Mouse (Mus musculus) C2C12 (cell line): ENCODE results near the gene Tdg. TPM values are rescaled to one million over a fixed set of nuclear protein-coding genes. Genes with fewer than 3 reads are reported as not detected.
A peak's percentile ranks its signal among the peaks of the same experiment; 100 is the strongest.

Source experiments
- H3K27me3 ChIP-seq: one replicate; pipeline ENCODE4 v1.6.1; 2011; ENCODE audit not compliant: control insufficient read depth, insufficient read depth, insufficient read length
- H3K36me3 ChIP-seq: one replicate; pipeline ENCODE4 v1.6.1; 2011; ENCODE audit not compliant: control insufficient read depth, insufficient read depth
- H3K4me3 ChIP-seq: one replicate; pipeline ENCODE4 v1.5.1; 2011; ENCODE audit warnings: mild to moderate bottlenecking, control low read depth; ENCODE audit not compliant: poor library complexity, insufficient read depth, severe bottlenecking
- H3K79me2 ChIP-seq: one replicate; pipeline ENCODE4 v1.6.1; 2011; ENCODE audit not compliant: control insufficient read depth, insufficient read depth
- H3K79me3 ChIP-seq: one replicate; pipeline ENCODE4 v1.6.1; 2011; ENCODE audit warnings: low read depth, control low read depth
- H3ac ChIP-seq: one replicate; pipeline ENCODE3; 2011; ENCODE audit warnings: low read depth; ENCODE audit not compliant: control insufficient read depth, insufficient read length
- CEBPB ChIP-seq: IDR thresholded peaks from one replicate; pipeline ENCODE4 v1.6.1; 2011; ENCODE audit warnings: low read depth, mild to moderate bottlenecking, control low read depth, moderate library complexity
- CTCF ChIP-seq: IDR thresholded peaks from one replicate; pipeline ENCODE4 v1.5.1; 2011; ENCODE audit not compliant: control insufficient read depth, insufficient read depth, insufficient read length
- FOSL1 ChIP-seq: IDR thresholded peaks from one replicate; pipeline ENCODE4 v1.8.0; 2011; ENCODE audit warnings: mild to moderate bottlenecking, low read length; ENCODE audit not compliant: poor library complexity, insufficient read depth, severe bottlenecking
- MAX ChIP-seq: IDR thresholded peaks from one replicate; pipeline ENCODE4 v1.6.1; 2011; ENCODE audit warnings: mild to moderate bottlenecking, control low read depth
- MYOD1 ChIP-seq: IDR thresholded peaks from one replicate; pipeline ENCODE4 v1.6.1; 2011; ENCODE audit warnings: low read depth; ENCODE audit not compliant: control insufficient read depth, insufficient read length
- MYOG ChIP-seq: IDR thresholded peaks from one replicate; pipeline ENCODE4 v1.6.1; 2011; ENCODE audit not compliant: control insufficient read depth, insufficient read length; ENCODE audit errors: extremely low read depth
- USF1 ChIP-seq: IDR thresholded peaks from one replicate; pipeline ENCODE4 v1.6.1; 2011; ENCODE audit warnings: low read depth, mild to moderate bottlenecking, control low read depth, moderate library complexity
- polyA plus RNA-seq: library from polyadenylated mRNA; unstranded; fragments of >200 nt; fragmentation: generic; extraction: Trizol; gene quantifications from one replicate; pipeline ENCODE4 v1.2.1, GENCODE M21; 2012; ENCODE audit warnings: missing spikeins

The Tdg gene
- polyA plus RNA-seq, 1 experiment: 18.5 TPM

- peaks cover 16% of the 10 kb centered on the region for H3K36me3 ChIP-seq
- H3K79me2 ChIP-seq: peaks cover 43% of the 10 kb centered on the region
- TF ChIP-seq CEBPB: no peak
- TF ChIP-seq FOSL1: no peak
- no peak for TF ChIP-seq MAX
- TF ChIP-seq MYOG: no peak
- TF ChIP-seq CTCF: no peak
- no peak for TF ChIP-seq MYOD1
- no peak for TF ChIP-seq USF1
- H3K79me3 ChIP-seq: peaks cover 40% of the 10 kb centered on the region
- peak overlapping the region; percentile 38 for H3K4me3 ChIP-seq
- H3K27me3 ChIP-seq: no peaks in the 10 kb centered on the region
- peak overlapping the region; percentile 67 for H3ac ChIP-seq
Measured at GRCm38 (mm10) chr10:82629111-82629585, 480 bp upstream of the Tdg start.

- Histone ChIP-seq H3K36me3 (peaks cover 23% of the 10 kb centered on the region), H3K4me3 (peak overlapping the region; percentile 89), H3K79me2 (peaks cover 56% of the 10 kb centered on the region), H3ac (peak overlapping the region; percentile 99), H3K79me3 (peaks cover 52% of the 10 kb centered on the region), H3K27me3 (no peaks in the 10 kb centered on the region)
- TF ChIP-seq MYOG: no peak
- TF ChIP-seq CTCF: no peak
- no peak for TF ChIP-seq FOSL1
- no peak for TF ChIP-seq MAX
- TF ChIP-seq CEBPB: no peak
- no peak for TF ChIP-seq USF1
- no peak for TF ChIP-seq MYOD1
Measured at GRCm38 (mm10) chr10:82630497-82630896, 869 bp downstream of the Tdg start.

- H3ac ChIP-seq: peak overlapping the region; percentile 0
Measured at GRCm38 (mm10) chr10:82631133-82631532, 1.5 kb downstream of the Tdg start.

GRCm38 (mm10) chr10:82632496-82633280 lies 3.1 kb downstream of the Tdg start:
- peaks cover 78% of the 10 kb centered on the region for H3K79me2 ChIP-seq
- H3ac ChIP-seq: no peak overlapping the region
- no peak overlapping the region for H3K4me3 ChIP-seq
- peaks cover 71% of the 10 kb centered on the region for H3K79me3 ChIP-seq
- peaks cover 40% of the 10 kb centered on the region for H3K36me3 ChIP-seq
- H3K27me3 ChIP-seq: no peaks in the 10 kb centered on the region
- TF ChIP-seq MAX (no peak), CEBPB (no peak), MYOD1 (no peak), USF1 (no peak), FOSL1 (no peak)

More at GRCm38 (mm10) chr10:82631133-82631532, 1.5 kb downstream of the Tdg start:
- Histone ChIP-seq H3K4me3 (no peak overlapping the region), H3K79me2 (peaks cover 63% of the 10 kb centered on the region), H3K36me3 (peaks cover 27% of the 10 kb centered on the region), H3K27me3 (no peaks in the 10 kb centered on the region), H3K79me3 (peaks cover 59% of the 10 kb centered on the region)
- TF ChIP-seq MYOD1 (no peak), MAX (no peak), FOSL1 (no peak), CEBPB (no peak)

GRCm38 (mm10) chr10:82634348-82634747 lies 4.7 kb downstream of the Tdg start:
- Histone ChIP-seq H3K79me2 (peaks cover 92% of the 10 kb centered on the region), H3K27me3 (no peaks in the 10 kb centered on the region), H3ac (no peak overlapping the region), H3K36me3 (peaks cover 53% of the 10 kb centered on the region), H3K79me3 (peaks cover 72% of the 10 kb centered on the region), H3K4me3 (no peak overlapping the region)
- no peak for TF ChIP-seq MYOG
- TF ChIP-seq FOSL1: no peak
- TF ChIP-seq USF1: no peak
- no peak for TF ChIP-seq MYOD1
- no peak for TF ChIP-seq CEBPB
- no peak for TF ChIP-seq CTCF
- TF ChIP-seq MAX: no peak
